Mouse (Mus musculus) liver, adult (tissue): ENCODE results near the gene Cask.

Experiments used
- GATA4 ChIP-seq: IDR thresholded peaks from 2 replicates; pipeline ENCODE4 v1.6.1; 2014; ENCODE audit warnings: mild to moderate bottlenecking, low read length; ENCODE audit not compliant: insufficient replicate concordance

Cask gene

DNA sequence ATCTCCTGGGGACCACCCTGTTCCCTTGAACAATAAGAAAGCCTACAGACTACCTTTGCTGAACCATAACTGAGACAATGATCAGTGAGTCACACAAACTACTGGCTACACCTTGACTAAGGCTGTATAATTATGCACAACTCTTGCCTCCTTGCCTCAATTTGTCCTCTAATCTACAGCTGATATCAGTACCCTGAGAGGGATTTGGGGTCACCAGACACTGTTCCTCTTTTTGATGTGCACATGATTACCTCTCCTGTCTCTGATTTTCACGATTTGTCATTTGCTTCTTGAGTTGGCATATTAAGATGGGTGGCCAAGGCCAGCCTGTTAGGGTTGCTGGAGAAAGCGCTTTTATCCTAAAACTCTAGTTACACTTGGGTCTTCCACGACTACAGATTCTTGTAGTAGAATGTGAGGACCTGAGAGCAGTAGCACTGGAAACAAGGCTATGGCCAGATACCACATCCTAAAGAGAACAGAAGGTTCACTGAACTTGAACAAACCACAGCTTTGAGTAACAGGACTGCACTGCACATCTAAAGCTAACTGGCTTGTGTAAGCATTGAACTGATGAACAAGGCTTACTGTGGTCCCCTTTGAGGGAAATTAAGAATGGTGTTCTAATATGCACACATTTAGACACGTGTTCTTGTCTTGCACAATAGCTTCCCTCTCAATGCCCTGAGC lies 191.8 kb downstream of the Cask start:
- no peak for TF ChIP-seq GATA4

DNA sequence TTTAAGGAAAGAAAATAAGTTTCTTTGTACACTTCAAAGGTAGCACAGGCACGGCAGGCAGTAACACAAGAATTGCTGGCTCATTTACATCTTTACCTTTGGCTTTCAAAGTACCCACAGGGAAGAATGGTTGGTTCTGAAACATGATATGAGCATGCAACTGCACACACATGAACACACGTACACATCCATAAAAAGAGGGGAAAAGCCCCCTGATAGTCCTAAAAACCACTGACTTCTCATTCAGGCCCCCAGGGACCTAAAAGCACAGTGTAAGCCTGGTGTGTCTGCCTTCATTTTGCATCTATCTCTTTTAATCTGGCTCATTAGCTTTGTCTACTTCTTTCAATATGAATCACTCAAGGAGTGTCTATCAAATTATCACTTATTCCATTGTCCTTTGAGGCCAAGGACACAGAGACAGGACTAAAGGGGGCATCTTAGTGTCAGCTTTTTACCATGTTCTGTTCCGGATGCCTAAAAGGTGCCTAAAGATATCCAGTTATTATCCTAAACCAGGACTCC lies 192.5 kb downstream of the Cask start:
- no peak for TF ChIP-seq GATA4

DNA sequence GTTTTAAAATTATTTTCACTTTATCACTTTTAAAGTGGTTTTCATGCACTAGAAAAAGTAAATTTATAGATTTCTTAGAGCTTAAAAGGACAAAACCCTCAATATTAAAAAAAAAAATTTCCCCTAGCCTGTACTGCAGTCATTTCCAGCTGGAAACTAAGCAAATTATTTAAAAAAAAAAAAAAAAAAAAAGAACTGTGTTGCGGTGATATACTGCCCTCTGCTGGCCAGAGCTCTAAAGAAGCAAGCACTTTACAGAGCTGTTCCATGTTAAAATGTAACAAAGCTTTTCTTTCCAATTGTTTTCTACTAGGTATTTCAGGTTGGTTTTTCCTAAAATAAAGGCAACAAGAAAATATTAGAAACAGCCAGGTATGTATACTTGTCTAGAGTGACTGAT lies 194.4 kb downstream of the Cask start:
- TF ChIP-seq GATA4 = no peak

DNA sequence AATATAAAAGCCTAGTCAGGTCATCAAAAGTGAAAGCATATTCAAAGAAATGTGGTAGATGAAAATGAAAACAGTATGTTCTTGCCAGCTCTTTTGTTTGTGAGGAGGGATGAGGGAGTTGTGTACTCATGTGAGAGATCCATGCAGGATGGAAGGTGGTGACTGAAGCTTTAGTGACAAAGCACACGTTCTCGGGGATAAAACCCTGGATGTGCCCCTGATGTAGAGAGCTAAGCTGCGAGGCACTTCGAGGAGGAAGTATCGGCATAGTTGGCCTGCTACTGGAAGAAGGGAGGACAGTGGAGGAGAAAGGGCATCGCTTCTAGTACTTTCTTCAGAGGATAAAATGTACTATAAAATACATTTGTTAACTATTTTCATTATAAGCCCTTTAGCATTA lies 195.3 kb downstream of the Cask start:
- TF ChIP-seq GATA4 = no peak

DNA sequence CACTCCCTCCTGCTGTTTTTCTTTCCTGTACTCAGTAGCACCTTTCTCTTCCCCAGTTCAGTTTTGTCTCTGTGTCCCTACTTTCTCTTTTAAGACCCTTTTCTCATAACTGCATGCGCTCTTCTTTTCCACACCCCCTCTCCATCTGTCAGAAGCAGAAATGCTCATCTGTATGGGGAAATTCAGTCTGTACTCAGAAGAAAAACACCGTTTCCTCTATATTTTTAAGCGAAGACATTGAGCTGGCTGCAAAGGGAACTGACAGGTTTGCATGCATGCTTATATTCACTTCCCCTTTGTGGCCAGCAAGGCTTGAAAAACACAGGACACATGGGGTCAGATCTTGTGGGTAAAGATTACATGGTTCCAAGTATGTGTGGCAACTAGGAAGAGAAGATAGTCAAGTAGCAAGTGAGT lies 196.2 kb downstream of the Cask start:
- TF ChIP-seq GATA4 = no peak

DNA sequence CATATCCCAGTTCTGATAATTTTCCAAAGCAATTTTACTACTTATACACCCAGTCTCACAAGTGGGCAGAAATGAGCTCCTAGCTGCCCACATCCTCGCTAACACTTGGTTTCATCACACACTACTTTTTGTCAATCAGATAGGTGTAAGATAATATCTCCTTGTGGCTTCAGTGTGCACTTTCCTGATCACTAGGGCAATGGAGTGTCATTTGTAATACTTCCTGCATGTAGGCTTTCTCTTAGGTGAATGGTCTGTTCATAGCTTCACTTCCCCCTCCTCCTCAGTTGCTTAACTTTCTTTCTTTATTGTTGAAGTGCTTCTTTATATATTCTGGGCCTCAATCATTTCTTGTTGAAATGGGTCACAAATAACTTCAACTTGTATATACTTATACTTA lies 198.9 kb downstream of the Cask start:
- no peak for TF ChIP-seq GATA4

DNA sequence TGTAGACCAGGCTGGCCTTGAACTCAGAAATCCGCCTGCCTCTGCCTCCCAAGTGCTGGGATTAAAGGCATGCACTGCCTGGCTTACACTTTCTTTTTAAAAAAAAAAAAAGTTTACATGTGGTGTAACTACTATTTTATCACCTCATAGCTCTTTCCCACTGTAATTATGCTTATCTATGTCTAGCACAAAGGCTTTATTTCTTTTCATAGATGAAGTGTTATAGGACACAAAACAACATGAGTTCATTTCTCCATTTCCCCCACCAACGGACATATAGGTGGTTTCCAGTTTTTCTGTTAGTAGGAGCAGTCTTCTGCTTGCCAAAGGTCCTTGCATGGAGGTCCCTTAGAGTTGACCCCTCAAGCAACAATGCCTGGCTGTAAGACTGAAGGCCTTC lies 199.3 kb downstream of the Cask start:
- TF ChIP-seq GATA4 = no peak

DNA sequence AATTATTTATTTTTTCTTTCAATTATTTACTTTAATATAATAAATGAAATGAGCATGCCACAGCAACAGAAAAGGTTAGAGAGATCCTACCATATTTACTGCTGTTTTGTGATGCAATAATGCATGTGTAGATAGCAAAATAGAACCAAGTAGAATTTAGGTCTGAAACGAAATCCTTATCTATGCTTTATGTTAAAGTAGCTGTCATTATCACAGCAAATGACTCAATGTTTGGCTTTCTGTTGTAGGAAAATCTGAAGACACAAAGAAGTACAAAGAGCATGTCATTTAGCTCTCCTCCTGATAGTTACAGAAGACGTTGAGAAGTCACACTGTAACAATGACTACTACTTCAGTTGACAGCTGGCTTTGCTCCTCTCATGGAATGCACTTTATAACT lies 212.3 kb downstream of the Cask start:
- TF ChIP-seq GATA4 = no peak

DNA sequence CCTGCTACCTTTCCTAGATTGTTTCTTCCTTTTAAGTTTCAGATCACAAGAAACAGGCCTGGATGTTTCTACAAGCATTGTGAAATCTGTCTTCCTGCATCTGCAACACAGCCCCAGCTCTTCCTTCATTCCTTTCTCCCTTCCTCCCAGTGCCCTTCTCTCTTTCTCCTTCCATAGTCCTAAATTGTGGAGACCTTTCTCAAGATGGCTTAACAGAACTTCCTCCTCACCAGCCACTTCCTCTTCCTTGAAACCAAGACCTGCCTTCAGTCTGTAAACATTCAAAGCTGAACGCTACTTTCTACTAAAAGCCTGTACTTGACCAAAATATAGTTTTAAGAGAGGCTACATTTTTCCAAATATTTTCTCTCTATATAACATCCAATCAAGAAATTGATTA lies 214.8 kb downstream of the Cask start:
- no peak for TF ChIP-seq GATA4

DNA sequence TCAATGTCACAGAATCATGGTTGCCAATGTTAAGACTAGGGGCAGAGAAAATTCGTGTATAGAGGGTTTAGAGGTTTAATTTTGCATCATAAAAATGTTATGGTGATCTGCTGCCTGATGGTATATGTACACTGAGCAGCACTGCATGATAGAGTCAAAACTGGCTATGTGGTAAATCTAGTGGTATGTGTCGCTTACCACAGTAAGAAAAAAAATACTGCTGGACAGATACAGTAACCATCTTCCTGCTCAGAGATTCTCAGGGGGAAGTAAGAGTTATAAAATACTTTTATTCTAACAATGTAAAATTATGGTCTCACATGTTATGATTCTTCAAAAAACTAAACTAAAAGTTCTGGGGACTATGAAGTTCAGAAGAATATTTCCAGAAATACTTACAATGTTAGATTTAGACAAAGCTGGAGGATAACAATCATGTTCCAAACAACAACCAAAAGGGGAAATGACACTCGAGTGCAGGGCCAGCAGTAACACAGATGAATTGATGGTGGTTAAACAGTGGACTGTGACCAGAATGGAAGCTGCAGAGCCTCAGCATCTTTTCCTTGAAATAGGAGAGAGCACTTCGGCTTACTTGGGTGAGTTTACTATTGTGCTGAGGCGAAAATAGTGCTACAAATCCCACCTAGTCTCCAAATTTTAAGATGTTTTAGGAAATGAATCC lies 219.4 kb downstream of the Cask start, which contains the start of gene Gpr34:
TSS of gene Gpr34 (plus strand) at position 491 of the 685 bp plus-strand sequence.
- TF ChIP-seq GATA4 = no peak

DNA sequence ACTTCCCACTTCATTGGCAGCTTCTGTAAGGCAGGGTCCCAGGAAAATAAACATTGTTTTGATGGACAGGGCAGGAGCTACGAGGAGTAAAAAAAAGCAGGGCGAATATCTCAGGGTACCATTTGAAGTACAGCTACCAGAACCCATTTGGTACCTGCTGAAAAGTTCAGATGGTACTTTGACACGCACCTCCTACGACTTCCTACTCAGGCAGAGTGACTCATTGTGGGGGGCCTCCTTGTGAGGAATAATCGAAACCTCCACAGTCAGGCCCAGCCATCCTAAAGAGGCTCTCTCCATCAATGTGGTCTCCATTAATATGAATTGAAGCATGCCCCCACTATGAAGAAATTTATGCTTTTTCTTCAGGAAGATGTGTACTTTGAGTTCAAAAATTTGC lies 228.5 kb downstream of the Cask start:
- TF ChIP-seq GATA4 = no peak

DNA sequence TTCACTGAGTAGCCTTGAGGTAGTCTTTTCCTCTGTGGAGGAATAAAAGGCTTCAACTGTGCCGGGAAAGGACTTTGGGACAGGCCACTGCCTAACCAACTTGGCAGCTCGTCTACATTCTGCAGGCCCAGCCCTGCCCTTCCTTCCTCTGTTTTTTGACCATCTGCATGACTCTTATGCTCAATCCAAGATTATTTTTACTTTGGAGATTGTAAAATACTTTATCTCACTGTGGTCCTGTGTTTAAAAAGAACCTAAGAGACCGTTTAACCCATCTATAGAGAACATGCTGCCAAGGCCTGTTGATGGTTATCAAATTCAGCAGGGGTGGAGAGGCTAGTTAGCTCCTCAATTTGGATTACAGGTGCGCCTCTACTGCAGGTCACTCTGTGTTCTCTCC lies 229.7 kb downstream of the Cask start:
- TF ChIP-seq GATA4 = no peak

DNA sequence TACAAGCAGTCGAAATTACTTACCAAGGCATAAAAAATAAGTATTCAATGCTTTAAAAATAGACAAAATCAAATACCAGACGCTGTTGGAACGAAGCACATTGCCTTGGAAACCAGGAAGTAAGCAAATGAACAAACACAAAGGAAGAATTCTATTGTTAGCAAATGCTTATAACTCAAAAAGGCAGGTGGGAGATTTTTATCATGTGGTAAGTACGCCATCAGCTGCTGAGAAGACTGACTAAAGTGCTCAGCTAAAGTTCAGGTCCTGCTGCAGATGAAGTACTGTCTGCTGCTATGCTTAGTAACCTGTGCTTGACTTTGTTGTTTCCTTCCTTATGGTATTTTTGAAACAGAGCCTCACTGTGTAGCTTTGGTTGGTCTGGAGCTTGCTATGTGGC lies 232.7 kb downstream of the Cask start:
- no peak for TF ChIP-seq GATA4

DNA sequence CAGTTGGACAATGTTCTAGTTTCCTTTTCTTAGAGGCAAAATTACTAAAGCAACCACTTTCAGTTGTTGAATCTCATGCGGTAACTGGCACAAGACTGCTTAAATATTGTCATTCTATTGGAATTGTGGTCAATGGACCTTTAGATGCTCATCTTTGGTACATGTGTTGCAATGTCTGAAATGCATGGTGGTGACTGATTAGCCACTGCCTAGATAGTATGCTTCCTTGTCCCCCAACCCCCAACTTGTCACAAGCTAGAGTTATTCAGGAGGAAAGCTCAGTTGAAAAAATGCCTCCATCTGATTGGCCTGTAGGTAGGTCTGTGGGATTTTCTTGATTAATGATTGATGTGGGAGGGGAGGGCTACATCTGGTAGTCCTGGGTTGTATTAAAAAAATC lies 233.9 kb downstream of the Cask start:
- no peak for TF ChIP-seq GATA4

DNA sequence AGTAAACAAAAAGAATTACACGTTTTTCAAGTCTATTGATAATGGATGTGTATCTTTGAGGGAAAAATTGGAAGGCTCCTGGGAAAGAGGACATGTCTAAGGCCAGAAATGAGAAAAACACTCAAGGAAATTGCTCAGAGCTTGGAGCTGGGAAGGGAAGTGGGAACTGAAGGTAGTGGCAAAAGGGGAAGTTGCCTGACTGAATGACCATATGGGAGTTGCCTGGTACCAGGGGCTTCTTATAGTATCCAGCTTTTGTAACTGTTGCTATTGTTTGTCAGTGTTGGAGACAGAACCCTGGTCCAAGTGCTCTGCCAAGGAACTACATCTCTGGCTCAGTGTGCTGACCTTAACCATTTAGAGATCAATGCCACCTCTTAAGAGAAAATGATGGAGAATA lies 234.4 kb downstream of the Cask start:
- no peak for TF ChIP-seq GATA4

DNA sequence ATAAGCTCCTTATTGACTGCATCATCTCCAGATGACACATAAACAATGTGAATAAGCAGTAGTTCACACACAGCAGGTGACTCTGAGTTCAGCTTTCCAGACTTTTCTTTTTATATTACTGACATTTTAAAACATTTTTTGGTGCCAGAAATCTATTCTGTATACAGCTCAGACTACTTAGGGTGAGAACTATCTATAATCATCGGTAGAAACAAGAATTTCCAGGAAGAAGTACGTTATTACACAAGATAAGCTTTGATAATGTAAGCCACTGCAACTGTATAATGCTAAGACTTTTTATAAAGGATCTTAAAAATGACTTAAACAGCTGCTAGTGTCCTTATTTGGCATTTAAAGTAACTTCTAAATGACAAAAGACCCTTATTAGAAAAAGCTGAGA lies 239.1 kb downstream of the Cask start:
- TF ChIP-seq GATA4 = no peak

DNA sequence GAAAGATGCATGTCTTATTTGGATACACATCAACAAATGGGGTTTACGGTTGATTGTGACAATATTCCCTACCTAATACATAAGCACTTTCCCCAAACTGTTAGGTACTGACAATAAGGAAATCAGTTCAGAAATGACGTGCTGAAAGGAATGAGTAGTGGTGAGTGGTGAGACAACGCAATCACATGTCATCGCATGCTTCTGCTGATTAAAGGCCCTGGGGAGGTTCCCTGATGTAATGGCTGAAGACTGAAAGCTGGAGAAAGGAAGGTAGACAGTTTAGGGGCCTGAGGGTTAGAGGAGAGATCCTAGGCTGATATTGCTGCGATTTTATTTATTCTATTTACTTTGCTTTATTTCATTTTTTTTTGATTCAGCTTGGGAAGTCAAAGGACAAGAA lies 240.1 kb downstream of the Cask start:
- TF ChIP-seq GATA4 = no peak
